Mouse (Mus musculus) cerebellum, adult 2 months (tissue): ENCODE data around the gene Tmprss9. TPM values are rescaled to one million over a fixed set of nuclear protein-coding genes. Genes with fewer than 3 reads are reported as not detected.

Experiments used
- DNase-seq, 2 experiments: peaks; one replicate each; pipeline ENCODE4 v3.0.0; 2021
- H3K27ac ChIP-seq: fragments of 200-500 bp; 2 replicates; pipeline ENCODE4 v1.5.1; 2012; ENCODE audit warnings: low read length, control low read depth, inconsistent platforms; ENCODE audit not compliant: insufficient read depth
- H3K27me3 ChIP-seq: fragments of 200-500 bp; 2 replicates; pipeline ENCODE4 v1.6.1; 2012; ENCODE audit warnings: inconsistent platforms, mild to moderate bottlenecking, low read length, moderate library complexity; ENCODE audit not compliant: control insufficient read depth, insufficient read depth
- H3K4me1 ChIP-seq: fragments of 200-500 bp; 2 replicates; pipeline ENCODE4 v1.6.1; 2011; ENCODE audit warnings: low read length; ENCODE audit not compliant: control insufficient read depth, insufficient read depth
- H3K4me3 ChIP-seq: fragments of 200-500 bp; replicated peaks from 2 replicates; pipeline ENCODE3; 2011; ENCODE audit warnings: mild to moderate bottlenecking, low read depth, low read length, control low read depth; ENCODE audit not compliant: insufficient read depth
- CTCF ChIP-seq: fragments of 200-500 bp; IDR thresholded peaks from 2 replicates; pipeline ENCODE4 v1.5.1; 2011; ENCODE audit warnings: low read depth, mild to moderate bottlenecking, control low read depth, low read length, moderate library complexity, borderline replicate concordance; ENCODE audit not compliant: insufficient read depth
- POLR2A ChIP-seq: fragments of 200-500 bp; IDR thresholded peaks from 2 replicates; pipeline ENCODE4 v1.6.1; 2011; ENCODE audit warnings: low read length, control low read depth, borderline replicate concordance; ENCODE audit not compliant: insufficient read depth
- WGBS: fragments of 180-500 bp; shearing (Covaris S2); methylation state at CpG from one replicate; pipeline ENCODE4 v1.1.7; 2018; 5-methylcytosine and 5-hydroxymethylcytosine counted together
- polyA plus RNA-seq: library from polyadenylated mRNA; depleted of rRNA; stranded (reverse); fragments of >200 nt; gene quantifications from 2 replicates; pipeline ENCODE4 v1.2.3, GENCODE M21; 2012

Tmprss9 gene
- polyA plus RNA-seq, 1 experiment: 0.41 TPM

DNA sequence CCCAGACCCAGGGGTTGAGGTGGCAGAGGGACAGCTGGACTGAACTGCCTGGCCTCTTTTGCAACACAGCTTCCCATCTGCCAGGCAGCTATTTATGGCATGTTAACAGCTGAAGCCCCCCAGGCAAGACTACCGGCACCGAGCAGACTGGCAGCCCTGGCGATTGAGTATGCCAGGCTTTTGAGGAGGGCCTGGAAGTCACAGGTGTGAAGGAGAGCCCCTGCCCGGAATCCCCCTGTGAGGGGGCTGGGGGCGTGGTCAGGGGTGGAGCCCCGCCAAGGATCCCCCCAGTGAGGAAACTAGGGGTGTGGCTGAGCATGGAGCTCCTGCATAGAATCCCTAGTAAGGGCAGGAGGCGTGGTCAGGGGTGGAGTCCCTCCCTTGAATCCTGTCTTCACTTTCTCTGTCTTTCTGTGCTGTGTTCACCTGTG is 34.7 kb upstream of the Tmprss9 start:
- 15% methylated on average over 7 of the region's 7 CpGs for WGBS
- TF ChIP-seq CTCF (no peak), POLR2A (no peak)
- Histone ChIP-seq H3K4me3 (no peak overlapping the region), H3K27me3 (no peaks in the 10 kb centered on the region), H3K27ac (peak overlapping the region; percentile 45), H3K4me1 (peaks cover 68% of the 10 kb centered on the region)
- DNase-seq: peak; percentile 61 to 68

DNA sequence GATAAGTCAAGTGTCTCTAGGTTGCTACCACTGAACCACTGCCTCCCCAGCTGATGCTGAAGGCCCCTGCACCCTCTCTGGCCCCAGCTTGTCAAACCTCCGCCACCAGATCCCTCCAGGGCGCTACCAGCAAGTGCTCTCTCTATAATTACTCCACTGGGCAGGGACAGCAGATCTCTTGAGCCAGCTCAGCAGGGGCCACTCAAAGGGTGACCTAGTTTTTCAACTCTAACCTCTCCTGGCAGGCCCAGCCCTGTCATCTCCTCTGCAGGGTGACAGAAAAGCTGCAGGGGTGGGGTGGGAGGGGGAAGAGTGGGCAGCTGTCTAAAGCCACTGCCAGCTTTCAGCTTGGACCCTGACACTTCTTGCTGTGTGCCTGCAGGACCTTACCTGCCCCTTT is 33.8 kb upstream of the Tmprss9 start:
- Histone ChIP-seq H3K4me1 (peaks cover 71% of the 10 kb centered on the region), H3K4me3 (no peak overlapping the region), H3K27me3 (no peaks in the 10 kb centered on the region), H3K27ac (peak overlapping the region; percentile 90)
- 2% methylated on average over 2 of the region's 2 CpGs for WGBS
- TF ChIP-seq POLR2A (no peak), CTCF (no peak)
- peak; percentile 76 to 85 for DNase-seq

DNA sequence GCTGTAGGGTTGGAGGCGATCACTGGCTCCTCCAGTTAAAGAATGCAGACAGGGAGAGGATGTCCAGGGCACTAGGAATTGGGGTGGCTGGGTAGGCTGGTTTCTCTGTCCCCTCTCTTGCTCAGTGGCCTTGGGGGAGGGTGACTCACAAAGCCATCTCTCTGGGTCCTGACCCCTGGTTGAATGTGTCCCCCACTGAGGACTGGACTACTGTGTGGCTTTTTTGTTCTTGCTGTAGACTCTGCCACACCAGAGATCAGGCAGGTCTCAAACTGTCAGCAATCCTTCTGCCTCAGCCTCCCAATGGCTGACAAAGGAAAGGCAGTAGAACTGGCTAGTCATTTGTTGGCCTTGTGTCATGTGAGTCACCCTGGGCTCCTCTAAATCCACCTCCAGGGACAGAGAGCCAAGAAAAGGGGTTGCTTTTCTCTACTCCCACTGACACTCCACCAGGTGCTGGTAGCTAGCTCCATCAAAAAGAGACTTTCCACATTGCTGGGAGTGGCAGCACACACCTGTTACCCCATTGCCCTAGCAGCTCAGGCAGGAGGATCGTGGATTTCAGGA is 33.2 kb upstream of the Tmprss9 start:
- H3K4me3 ChIP-seq: no peak overlapping the region
- peak overlapping the region; percentile 90 for H3K27ac ChIP-seq
- no peaks in the 10 kb centered on the region for H3K27me3 ChIP-seq
- TF ChIP-seq POLR2A: no peak
- TF ChIP-seq CTCF: no peak
- peaks cover 65% of the 10 kb centered on the region for H3K4me1 ChIP-seq
- 24% methylated on average over 2 of the region's 2 CpGs for WGBS
- peak; percentile 60 to 69 for DNase-seq

DNA sequence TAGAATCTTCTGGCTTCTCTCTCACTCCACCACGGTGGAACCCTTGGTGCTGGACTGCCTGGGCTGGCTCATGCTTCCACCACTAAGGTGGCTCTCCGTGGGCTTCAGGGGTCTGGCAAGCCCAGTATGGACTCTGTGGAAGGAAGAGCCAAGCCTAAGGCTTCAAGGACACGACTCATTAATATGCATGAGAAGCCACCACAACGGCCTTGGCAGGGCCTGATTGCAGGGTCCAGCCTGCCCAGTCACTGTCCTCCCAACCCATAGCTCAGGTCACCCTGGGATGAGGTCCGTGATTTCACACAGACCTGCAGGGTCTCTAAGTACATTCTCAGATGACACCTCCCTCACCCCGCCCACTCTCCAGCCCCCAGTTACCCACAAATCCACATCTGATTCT is 31.8 kb upstream of the Tmprss9 start:
- peaks cover 70% of the 10 kb centered on the region for H3K4me1 ChIP-seq
- TF ChIP-seq CTCF (no peak), POLR2A (no peak)
- 33% methylated on average over 6 of the region's 6 CpGs for WGBS
- H3K27me3 ChIP-seq: no peaks in the 10 kb centered on the region
- peak overlapping the region; percentile 29 for H3K27ac ChIP-seq
- no peak overlapping the region for H3K4me3 ChIP-seq
- no peak for DNase-seq

DNA sequence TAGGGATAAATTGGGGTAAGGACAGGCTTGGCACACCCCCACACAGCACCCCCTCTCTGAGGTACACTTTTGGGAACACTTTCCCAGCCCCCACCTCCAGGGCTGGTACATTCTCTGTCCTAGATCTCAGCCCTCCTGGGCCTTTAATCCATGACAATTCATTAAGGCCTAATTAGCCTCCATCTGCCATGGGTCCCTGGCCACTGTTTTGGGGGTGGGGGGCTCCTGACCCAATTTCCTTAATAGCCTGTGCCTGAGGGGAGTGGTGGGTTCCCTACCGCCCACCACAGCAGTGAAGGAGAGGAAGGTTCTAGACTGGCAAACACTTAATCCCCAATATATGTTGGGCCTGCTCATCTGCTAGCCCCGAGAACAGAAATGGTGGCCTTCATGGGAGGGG is 30.0 kb upstream of the Tmprss9 start:
- Histone ChIP-seq H3K27me3 (no peaks in the 10 kb centered on the region), H3K27ac (peak overlapping the region; percentile 29; the same call in 1 of the 2 replicates), H3K4me1 (peaks cover 62% of the 10 kb centered on the region), H3K4me3 (no peak overlapping the region)
- 49% methylated on average over 2 of the region's 2 CpGs for WGBS
- DNase-seq: no peak
- no peak for TF ChIP-seq POLR2A
- no peak for TF ChIP-seq CTCF

DNA sequence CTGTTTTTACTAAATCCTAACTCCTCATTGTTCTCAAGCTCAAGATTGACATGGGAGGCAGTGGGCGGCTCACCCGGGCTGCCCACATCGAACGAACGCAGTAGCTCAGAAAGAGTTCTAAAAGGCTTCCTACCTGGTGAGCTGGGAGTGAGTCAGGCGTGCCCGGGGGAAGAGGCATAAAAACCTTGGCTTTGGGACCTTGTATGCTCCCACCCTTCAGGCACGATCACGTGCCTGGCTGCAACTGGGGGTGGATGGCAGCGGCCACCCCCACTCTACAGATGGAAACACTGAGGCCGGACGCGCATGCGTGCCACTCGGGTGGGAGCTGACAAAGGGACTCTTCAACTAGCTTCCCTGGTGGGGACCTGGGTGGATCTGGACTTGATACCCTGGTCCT is 29.3 kb upstream of the Tmprss9 start:
- DNase-seq: no peak
- Histone ChIP-seq H3K27ac (no peak overlapping the region), H3K4me3 (peak overlapping the region; percentile 75), H3K4me1 (peaks cover 55% of the 10 kb centered on the region), H3K27me3 (no peaks in the 10 kb centered on the region)
- TF ChIP-seq POLR2A (no peak), CTCF (no peak)
- 52% methylated on average over 15 of the region's 15 CpGs for WGBS

GRCm38 (mm10) chr10:80843087-80843930 is 28.3 kb upstream of the Tmprss9 start:
- H3K27ac ChIP-seq: peak overlapping the region; percentile 48

More at GRCm38 (mm10) chr10:80843087-80843930, 28.3 kb upstream of the Tmprss9 start:
- peak in 1 of 2 experiments; percentile 49 for DNase-seq
- no peak for TF ChIP-seq POLR2A
- TF ChIP-seq CTCF: no peak
- 3% methylated on average over 32 of the region's 32 CpGs for WGBS
- Histone ChIP-seq H3K27me3 (no peaks in the 10 kb centered on the region), H3K4me3 (peak overlapping the region; percentile 75), H3K4me1 (peaks cover 45% of the 10 kb centered on the region)
